Mouse (Mus musculus) liver (tissue): ENCODE measurements around the gene Notch4.
A peak's percentile ranks its signal among the peaks of the same experiment; 100 is the strongest.

Source experiments
- DNase-seq: peaks from one replicate; pipeline ENCODE4 v3.0.0-alpha.2; 2020; ENCODE audit warnings: mixed read lengths

Notch4 gene

DNA sequence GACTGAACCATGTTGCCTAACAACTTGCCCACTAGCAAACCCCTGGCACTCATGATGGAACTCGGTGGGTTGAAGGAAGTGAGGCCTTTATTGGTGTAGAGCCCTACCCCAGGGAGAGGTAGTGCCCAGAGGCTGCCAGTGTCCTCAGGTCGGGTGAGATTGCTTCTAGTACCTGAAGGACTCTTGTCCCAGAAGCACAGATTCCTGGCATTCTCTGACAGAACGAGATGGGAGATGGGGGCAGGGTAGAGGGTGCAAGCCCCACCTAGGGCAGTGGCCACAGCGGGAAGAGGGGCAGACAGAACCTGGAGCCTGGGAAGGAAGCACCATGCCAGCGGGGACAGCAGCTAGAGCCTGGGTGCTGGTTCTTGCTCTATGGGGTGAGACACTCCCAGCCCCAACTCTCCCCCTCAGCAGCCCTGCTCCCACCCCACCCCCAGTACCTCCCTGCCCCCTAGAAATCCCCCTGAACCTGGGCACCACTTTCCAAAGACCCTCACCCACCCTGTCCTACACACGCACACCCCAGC lies 33.6 kb downstream of the Notch4 start, which contains the start of gene Ager:
Gene Ager, plus strand, starts transcription at position 297 of the 530 bp plus-strand sequence.
- no peak for DNase-seq

DNA sequence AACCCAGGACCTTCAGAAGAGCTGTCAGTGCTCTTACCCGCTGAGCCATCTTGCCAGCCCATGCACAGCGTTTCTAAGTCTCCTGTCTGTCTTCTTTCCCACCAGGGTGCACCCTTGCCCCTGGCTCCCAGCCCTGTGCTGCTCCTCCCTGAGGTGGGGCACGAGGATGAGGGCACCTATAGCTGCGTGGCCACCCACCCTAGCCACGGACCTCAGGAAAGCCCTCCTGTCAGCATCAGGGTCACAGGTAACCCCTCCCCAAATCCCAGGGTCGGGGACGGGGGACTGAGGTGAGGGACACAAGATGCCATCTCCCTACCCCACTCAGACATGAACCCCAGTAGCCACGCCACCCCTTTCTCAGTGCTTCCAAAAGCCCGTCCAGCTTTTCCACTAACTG lies 35.8 kb downstream of the Notch4 start:
- DNase-seq, result no peak

DNA sequence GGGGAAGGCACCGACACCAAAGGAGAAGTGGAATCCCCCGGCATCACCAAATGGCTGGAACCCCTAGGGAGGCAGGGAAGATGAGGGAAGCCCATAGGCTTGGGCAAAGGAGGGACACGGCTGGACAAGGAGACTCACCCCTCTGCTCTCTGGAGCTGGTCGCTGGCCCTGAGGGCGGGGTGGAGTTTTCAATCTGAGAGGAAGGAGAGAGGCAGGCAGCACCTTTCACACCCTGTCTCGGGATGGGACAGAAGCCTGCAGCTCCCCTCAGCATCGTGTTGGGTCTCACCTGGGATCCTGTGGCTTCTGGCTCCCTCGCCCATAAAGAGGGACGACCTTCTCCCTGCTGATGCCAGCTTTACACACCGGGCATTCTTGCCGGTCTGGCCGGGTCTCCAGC lies 37.7 kb downstream of the Notch4 start:
- no peak for DNase-seq

DNA sequence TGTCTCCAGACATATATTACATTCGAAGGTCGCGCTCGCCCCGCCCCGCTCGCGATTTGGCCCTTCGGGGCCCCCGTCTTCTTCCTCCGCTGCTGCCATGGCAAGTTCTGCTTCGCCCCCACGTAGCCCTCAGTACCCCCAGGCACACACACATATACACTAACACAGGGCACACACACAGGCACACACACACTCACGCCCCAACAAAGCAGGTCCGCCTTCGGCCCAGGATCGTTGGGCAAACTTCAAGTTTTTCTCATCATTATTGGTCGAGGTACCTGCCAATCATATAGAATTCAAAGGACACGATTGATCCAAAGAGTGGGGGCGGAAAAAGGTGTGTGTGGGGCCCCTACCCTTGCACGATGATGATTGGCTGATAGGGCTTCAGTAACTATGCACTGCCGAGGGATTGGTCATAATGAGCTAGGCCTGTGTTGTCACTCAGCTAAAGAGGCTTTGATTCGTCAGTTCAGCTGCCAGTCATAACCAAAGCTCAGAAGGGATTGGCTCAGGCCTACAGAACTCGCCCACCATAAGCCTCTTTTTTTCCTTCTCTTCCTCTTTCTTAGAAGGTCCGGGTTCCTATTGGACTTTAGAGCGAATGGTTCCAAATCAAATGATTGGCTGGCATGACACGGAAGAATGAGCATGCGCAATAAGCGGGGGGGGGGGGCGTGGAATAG lies 39.5 kb downstream of the Notch4 start, which contains the start of gene Rnf5:
Gene Rnf5, minus strand, starts transcription at position 316 of the 686 bp plus-strand sequence.
- peak; percentile 96 for DNase-seq

DNA sequence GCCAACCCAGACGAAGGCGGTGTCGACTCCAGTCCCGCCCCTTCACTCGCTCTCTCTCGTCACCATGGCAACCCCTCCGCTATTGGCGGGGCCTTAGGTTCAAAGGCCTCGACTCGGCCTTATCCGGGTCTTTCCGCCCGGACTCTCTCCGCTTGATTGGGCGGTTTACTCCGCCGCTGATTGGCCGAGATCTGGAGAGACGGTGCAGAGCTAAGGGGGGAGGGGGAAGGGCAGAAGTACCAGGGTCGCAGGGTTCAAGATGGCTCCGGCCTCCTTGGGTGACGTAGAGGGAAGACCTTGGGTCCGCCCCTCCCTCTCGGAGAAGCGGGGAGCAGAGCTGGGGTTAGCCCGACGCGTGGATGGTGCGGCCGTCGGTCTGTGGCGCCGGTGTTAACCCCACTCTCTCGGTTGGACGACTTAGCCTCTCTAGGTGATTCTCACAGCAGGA lies 40.0 kb downstream of the Notch4 start, which contains the start of gene Agpat1:
Gene Agpat1, plus strand, starts transcription at position 202 of the 448 bp plus-strand sequence.
- peak; percentile 99 for DNase-seq

DNA sequence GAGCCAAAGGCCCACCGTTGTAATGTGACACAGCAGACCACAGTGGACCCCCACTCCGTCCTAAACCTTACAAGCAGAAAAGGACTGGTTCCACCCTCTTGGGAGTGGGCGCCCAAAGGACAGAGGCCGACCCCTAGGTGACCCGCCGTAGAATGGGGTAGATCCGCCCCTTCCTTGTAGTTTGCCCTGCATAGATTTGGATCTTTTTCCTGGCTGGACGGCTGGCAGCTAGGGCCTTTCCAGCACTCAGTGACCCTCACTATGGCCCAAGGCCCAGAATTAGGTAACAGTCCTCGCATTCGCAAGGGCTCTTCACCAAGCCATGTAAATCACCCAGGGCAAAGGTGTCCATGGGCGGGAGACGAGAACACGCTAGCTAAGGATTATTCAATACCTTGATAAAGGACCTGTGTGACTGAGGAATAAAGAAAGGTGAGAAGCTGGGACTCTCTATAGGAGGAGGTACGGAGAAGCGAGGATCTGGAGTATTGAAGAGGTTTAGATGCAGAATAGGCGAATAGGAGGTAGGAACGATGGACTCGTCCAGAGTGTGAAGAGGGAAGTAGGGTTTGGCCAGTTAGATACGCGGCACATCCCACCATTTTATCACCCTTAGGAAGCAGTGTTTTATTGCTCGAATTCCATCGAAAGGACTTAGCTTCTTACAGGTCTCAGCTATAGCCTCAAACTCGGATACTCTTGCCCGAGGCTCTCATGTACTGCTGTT lies 40.6 kb downstream of the Notch4 start:
- DNase-seq, result no peak

DNA sequence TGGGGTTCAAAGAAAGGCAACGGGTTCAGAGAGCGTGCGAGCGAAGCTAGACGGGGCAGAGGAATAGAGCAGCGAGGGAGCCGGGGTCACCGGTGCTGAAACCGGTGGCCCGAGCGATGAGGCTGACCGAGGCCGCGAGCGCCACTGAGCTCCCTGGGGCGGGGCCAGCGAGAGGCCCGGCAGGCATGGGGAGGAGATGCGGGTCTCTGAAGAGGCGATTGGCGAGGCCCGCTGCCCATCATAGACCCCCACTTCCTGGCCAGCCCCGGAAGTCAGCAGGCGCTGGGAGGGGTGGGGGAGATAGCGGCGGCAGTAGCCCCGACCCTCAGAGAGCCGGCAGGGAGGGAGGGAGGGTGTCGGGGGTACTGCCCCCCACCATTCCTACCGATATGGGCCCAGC lies 41.5 kb downstream of the Notch4 start:
- DNase-seq, result peak; percentile 96

DNA sequence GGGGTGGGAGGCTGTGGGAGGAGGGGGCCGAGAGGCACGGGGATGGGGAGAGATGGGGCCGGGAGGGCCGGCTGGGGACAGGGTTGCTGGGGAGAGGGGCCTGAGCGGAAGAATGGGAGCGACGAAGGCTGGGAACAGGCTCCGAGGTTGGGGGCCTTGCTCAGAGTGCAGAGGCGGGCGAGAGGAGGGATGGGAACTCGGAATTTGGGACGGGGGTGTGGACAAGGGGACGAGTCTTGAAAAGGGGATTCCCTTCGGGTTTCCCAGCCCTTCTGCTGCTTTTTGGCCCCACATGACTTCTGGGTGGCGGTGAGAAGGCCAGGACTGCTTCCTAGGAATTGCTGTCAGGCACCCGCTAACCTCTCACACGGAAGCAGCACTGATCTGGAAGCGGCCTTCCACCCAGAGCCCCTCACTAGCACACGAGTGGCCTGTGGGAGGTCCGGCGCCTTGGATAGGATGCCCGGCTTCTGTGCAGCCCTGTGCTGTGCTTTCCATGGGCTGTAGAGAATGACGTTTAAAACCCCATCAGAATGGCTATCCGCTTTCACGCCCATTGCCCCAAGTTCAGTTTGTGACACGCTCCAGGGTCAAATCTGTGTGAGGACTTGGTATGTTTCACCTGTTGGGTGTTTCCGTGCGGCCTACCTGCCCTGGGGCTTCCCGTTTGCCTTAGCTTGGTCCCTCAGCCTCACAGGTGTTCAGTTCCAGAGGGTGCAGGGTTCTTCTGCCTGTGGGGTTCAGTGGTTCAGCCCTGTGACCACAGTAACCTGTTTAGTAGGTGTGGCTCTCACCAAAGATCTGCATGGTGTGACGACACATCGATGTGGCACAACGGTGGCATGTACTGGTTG lies 42.3 kb downstream of the Notch4 start:
- DNase-seq, result peak; percentile 39

DNA sequence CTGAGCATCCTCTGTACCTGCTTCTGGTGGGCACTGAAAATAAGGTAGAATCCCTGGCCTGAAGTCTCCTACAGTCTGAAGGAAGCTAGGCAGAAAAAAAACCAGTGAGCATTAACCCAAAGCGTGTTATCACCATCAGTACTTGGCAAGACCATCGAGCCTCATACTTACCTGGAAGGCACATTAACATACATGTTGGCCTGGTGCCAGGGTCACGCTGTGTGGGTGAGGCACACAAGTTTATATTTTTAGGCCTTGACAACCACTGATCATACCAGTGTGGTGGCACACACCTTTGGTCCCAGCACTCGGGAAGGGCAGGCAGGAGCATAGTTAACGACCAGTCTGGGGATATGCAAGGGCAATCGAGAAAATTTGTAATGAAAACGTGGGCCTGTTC lies 43.9 kb downstream of the Notch4 start:
- no peak for DNase-seq

DNA sequence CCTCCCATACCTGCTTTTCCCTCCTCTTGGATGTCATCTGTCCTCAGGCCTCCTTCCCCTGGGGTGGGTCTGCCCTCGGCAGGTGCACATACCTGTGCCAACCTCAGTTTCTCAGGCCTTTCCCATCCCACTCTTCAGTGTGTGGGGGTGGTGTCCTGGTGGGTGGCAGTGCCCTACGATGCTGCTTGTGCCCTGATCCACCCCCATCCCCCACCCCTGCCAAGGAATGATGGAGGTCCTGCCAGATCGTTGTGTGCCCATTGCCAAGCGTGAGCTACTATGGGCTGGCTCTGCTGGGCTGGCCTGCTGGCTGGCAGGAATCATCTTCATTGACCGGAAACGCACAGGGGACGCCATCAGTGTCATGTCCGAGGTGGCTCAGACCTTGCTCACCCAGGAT lies 47.0 kb downstream of the Notch4 start:
- no peak for DNase-seq

DNA sequence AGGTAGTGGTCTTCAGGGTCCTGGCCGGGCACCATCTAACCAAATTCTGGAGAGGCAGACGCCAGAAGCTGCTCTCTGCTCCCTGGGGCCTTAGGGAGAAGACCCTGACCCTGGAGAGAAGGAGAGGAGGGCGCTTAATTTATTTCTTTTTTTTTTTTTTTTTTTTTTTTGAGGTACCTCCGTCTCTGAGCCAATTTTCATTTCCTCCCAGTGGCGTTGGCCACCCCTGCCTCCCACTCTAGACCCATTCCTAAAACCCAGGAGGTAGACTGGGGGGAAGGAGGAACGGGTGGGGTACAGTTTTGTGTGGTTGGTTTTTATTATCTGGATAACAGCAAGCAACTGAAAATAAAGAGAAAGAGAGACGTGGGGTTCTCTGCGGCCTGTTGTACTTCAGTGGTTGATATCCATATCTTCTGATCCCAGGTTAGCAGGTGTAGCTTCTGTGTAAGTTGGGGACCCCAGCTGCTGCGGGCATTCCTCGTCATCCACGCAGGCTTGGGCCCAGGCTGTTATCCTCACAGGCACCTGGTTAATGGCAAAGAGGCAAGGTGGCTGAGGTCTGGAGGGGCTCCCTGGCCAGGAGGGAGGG lies 49.1 kb downstream of the Notch4 start:
- peak; percentile 36 for DNase-seq

DNA sequence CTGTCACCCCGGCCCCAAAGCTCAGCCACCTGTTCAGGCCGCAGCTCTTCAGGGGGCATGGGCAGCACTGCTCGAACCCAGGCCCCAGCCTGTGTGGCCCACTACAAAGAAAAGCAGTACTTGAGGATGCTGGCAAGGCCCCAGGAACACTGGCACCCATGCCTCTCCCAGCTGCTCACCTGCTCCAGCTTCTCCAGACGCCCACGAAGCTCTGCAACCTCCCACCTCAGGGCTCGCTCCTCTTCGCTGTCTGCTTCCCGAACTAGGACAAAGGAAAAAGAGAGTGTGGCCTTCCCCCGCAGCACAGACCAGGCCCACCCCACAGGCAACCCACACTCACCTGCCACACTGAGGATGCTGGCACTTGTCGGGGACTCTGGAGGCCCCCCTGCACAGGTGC lies 49.8 kb downstream of the Notch4 start:
- no peak for DNase-seq

DNA sequence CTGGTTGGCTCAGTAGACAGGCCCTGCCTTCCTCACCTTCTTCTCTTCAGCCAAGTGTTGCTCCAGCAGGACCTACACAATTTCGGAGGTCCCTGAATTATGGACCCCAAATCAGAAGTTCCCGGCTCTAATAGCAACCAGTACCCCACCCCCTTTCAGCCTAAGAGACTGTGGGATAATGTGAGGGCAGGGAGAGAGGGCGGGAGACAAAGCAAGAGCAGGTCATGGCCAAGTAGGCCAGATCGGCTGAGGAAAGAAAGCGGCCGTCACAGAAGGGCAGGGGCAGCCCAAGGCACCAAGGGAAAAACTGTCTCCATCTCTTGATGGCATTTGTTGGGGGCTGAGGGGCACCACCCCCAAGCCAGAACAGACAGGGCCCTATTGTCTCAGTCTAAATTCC lies 51.8 kb downstream of the Notch4 start, which contains the start of gene Egfl8:
Gene Egfl8, minus strand, starts transcription at position 101 of the 400 bp plus-strand sequence.
- DNase-seq, result no peak

DNA sequence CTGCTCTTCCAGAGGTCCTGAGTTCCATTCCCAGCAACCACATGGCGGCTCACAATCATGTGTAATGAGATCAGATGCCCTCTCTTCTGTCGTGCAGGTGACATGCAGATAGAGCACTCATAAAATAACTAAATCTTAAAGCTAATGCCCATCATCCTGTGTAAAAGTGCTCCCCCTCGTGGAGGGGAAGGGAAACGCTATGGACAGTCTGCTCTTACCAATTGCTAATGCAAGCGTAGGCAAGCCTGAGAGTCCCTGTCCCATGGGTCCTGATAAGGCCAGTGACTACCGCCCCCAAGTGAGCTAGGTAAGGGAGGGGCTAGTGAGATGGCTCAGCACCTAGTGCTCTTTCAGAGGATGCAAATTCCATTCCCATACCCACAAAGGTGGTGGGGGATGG lies 54.9 kb downstream of the Notch4 start:
- DNase-seq, result peak; percentile 82

DNA sequence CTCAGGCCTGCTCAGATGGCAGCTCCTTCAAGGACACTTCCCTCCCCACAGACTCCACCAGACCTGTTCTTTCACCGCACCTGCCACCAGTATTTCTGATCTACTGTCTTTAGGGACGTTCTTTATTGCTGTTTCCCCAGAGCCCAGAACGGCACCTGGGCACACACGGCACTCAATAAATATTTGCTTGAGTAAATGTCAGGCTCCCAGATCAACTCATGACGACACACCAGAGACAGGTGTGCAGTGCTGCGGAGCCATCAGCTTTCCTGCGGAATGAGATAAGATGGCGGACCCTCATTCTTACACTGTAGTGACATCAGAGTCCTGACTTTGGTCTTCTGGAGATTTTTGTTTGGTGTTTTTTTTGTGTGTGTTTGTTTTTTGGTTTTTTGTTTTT lies 56.9 kb downstream of the Notch4 start:
- no peak for DNase-seq

DNA sequence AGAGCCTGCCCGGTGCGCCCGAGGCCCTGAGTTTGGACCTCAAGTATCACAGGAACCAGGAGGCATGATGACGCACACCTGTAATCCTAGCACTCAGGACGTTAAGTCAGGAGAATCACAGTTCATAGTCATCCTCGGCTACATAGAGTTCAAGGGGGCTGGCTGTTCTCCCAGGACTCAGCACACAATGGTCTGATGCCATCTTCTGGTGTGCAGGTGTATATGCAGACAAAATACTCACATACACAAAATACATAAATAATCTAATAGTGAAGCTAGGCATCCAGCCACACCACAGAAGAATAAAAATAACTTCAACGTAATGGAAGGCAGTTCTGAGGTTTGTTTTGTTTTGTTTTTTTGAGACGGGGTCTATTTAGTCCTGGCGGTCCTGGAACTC lies 59.1 kb downstream of the Notch4 start:
- no peak for DNase-seq

DNA sequence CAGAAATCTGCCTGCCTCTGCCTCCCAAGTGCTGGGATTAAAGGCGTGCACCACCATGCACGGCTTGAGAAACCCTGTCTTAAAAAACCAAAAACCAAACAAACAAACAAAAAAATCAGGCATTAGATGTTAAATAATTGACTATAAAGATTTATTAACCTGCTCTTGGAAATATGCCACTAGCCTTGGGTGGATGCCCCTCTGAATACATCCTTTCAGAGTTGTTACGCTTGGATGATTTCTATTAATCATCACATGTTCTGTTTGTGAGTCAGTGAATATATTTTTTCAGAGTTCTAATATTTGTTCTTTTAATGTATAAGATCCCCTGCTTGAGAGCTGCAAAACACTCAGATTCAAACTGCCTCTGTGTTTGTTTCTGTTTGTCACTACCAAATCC lies 60.9 kb downstream of the Notch4 start:
- no peak for DNase-seq

DNA sequence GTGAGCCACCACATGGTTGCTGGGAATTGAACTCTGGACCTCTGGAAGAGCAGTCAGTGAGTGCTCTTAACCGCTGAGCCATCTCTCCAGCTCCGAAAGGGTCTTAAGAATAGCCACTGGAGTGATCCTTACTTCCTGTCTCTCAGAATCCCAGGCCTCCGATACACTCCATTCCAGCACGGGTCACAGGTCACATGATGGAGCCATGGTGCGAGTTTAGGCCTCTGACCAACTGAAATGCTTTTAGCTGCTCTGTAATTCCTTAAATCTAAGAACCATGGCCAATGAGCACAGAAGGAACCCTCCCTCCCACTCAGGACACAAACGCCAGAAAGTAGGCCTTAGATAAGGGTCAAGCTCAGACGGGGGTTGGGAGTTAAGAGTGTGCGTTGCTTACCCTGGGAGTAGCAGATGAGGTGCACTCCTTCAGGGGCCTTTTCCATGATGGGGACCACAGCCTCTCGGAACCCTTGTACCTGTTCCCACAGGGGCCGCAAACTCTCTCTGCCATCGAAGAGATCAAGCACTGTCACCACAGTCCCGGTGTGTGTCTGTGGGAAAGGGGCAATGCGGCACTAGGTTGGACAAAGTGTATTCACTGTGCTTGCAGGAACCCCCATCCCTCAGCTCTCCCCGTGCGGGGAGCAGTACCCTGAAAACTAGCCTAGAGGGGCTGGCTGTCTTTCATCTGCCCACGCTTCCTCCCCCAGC lies 62.1 kb downstream of the Notch4 start:
- no peak for DNase-seq

DNA sequence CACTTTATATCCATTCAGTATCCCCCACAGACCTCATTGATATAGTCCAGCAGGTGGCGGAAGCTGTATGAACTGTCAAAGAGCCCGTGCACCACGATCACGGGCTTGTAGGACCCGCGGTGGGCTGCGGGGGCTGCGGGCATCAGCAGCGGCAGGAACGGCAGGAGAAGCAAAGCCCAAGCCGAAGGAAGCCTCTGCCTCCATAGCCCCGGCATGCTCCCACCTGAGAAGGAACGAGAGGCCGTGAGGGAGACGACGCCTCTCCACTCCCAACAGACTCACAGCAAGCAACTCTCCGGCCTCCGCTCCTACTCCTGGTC lies 62.7 kb downstream of the Notch4 start:
- peak; percentile 26 for DNase-seq

DNA sequence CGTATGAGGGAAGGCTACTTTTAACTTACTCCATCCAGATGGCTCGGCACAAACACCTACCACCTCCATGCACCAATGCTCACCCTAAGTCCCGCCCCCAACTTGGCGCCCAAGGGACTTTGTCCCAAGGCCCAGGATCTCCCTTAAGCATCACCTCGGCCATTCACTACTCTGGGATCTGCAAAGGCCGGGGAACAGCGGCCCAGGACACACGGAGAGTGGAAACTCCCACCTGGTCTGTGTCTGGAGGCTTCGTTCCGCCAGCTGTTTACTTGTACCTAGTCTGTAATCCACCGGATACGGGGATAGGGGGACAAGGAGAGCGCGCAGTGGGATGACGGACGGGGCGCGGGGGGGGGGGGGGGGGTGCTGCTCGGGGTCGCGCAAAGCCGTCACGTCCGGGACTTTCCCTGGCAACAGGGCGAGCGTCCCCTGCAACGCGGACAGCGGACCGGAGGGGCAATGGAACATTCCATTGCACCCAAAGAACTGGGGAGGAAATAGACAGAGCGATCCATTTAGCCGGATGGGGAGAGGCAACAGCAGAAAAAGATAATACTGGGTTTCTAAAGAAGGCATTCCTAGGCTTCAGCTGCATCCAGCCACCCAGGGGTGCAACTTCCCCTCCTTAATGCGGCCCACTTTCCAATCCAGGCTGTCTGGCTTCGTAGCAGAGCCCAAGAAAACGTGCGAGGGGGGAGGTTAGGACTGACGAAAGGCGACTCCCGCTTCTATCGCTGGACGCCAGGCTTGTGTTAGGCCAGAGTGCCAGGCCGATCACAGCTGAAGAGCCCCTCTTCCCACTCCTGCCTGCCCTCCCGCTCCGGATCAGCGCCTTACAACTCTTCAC lies 63.2 kb downstream of the Notch4 start:
- DNase-seq, result peak; percentile 83
